Mouse (Mus musculus) kidney, postnatal 0 days (tissue): Measurements from ENCODE around the gene Tsc2. TPM values are rescaled to one million over a fixed set of nuclear protein-coding genes. Genes with fewer than 3 reads are reported as not detected.

Experiments used
- ATAC-seq: fragments of 200-750 bp; cut with Nextera tagmentation; replicated peaks from 2 replicates; pipeline ENCODE4 v1.8.0; 2017; ENCODE audit warnings: low read depth, moderate number of reproducible peaks, moderate TSS enrichment, moderate library complexity; ENCODE audit not compliant: low FRiP score
- DNase-seq: peaks from one replicate; pipeline ENCODE4 v3.0.0-alpha.2; 2016; ENCODE audit warnings: low spot score
- H3K27ac ChIP-seq: fragments of 300-500 bp; sonication (generic); 2 replicates; pipeline ENCODE4 v1.5.1; 2014; ENCODE audit warnings: mild to moderate bottlenecking
- H3K27me3 ChIP-seq: fragments of 300-500 bp; sonication (generic); 2 replicates; pipeline ENCODE4 v1.6.1; 2014; ENCODE audit warnings: low read length, mixed read lengths; ENCODE audit not compliant: insufficient read depth
- H3K36me3 ChIP-seq: fragments of 300-500 bp; sonication (generic); 2 replicates; pipeline ENCODE4 v1.6.1; 2014; ENCODE audit warnings: low read length, mixed read lengths; ENCODE audit not compliant: insufficient read depth
- H3K4me1 ChIP-seq: fragments of 300-500 bp; sonication (generic); replicated peaks from 2 replicates; pipeline ENCODE4 v1.6.1; 2014; ENCODE audit warnings: antibody characterized with exemption, low read length, mixed read lengths; ENCODE audit not compliant: insufficient read depth
- H3K4me2 ChIP-seq: fragments of 300-500 bp; sonication (generic); 2 replicates; pipeline ENCODE4 v1.6.1; 2014; ENCODE audit warnings: mild to moderate bottlenecking, low read length, moderate library complexity, mixed read lengths
- H3K4me3 ChIP-seq: fragments of 300-500 bp; sonication (generic); replicated peaks from 2 replicates; pipeline ENCODE4 v1.5.1; 2014; ENCODE audit warnings: low read depth, low read length
- H3K9ac ChIP-seq: fragments of 300-500 bp; sonication (generic); 2 replicates; pipeline ENCODE4 v1.6.1; 2014; ENCODE audit warnings: low read depth, low read length
- H3K9me3 ChIP-seq: fragments of 300-500 bp; sonication (generic); replicated peaks from 2 replicates; pipeline ENCODE4 v1.6.1; 2016; ENCODE audit warnings: low read length, inconsistent platforms, mixed read lengths
- CTCF ChIP-seq: IDR thresholded peaks from 2 replicates; pipeline ENCODE4 v1.5.1; 2016; ENCODE audit warnings: antibody characterized with exemption, low read depth, mild to moderate bottlenecking, moderate library complexity
- WGBS: fragments of 180-500 bp; shearing (Covaris S2); extraction: QIAGEN DNeasy Blood & Tissue Kit; methylation state at CpG from one replicate; pipeline ENCODE4 v1.1.7; 2014; 5-methylcytosine and 5-hydroxymethylcytosine counted together
- polyA plus RNA-seq: library from polyadenylated mRNA; unstranded; fragments of >200 nt; fragmentation: Nextera tagmentation; extraction: Ambion mirVana; gene quantifications from 2 replicates; pipeline ENCODE4 v1.2.1, GENCODE M21; 2015

Gene Tsc2
- polyA plus RNA-seq, 1 experiment from 2014 or later, result 36.4 TPM

- Histone ChIP-seq H3K9ac (0 out of 2 replicates have a peak overlapping the region, but pooled peaks have one; percentile 4), H3K4me3 (no peak overlapping the region), H3K4me2 (no peak overlapping the region), H3K27me3 (no peaks in the 10 kb centered on the region), H3K9me3 (no peaks in the 10 kb centered on the region), H3K4me1 (peaks cover 15% of the 10 kb centered on the region; the same call in 1 of the 2 replicates), H3K27ac (peak overlapping the region; percentile 80), H3K36me3 (peaks cover 16% of the 10 kb centered on the region; the same call in 1 of the 2 replicates)
- peak; percentile 89 for DNase-seq
- peak; percentile 78 for ATAC-seq
- no peak for TF ChIP-seq CTCF
- 25% methylated on average over 9 of the region's 9 CpGs for WGBS
These were observed 6.4 kb upstream of the Tsc2 start for GRCm38 (mm10) chr17:24638840-24639239.

GRCm38 (mm10) chr17:24638214-24638613 is 5.8 kb upstream of the Tsc2 start:
- WGBS, result 81% methylated on average over 4 of the region's 4 CpGs
- no peak overlapping the region for H3K4me2 ChIP-seq
- no peaks in the 10 kb centered on the region for H3K9me3 ChIP-seq
- peaks cover 16% of the 10 kb centered on the region; the same call in 1 of the 2 replicates for H3K36me3 ChIP-seq
- peak overlapping the region; percentile 80; the same call in 1 of the 2 replicates for H3K27ac ChIP-seq
- no peak overlapping the region for H3K4me3 ChIP-seq
- H3K9ac ChIP-seq, result no peak overlapping the region
- no peaks in the 10 kb centered on the region for H3K27me3 ChIP-seq
- DNase-seq (no peak), ATAC-seq (no peak)
- TF ChIP-seq CTCF, result no peak
- peaks cover 12% of the 10 kb centered on the region; the same call in 1 of the 2 replicates for H3K4me1 ChIP-seq

DNA sequence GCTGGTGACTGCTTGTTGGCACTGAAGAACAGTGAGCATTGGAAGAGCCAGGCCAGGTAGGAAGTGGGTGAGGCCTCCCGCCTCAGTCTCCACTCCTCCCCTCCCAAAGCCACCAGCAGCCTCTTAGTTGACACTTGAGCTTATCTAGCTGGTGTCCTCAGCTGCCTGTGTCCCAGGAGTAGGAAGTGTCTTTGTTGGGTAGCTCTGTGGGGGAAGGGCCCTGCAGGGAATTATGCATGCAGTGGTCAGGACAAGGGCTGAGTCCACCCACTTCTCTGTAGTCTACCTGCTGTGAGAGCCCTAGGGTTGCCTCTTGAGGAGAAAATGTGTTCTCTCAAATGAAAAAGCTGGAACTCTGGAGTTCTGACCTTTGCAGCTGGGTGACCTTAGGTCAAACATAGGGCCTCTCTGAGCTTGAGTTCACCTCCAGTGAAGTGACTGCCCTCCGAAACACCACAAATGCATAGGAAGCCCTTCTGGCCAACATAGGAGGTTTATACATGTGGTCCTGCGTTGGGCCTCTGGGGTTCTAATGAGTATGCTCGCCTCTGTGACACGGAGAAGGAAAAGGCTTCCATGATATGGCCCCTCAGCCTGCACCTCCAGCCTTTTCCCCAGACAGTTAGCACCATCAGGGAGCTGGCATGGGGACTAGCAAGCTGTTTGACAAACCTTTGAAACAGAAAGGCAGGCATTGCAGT is 4.5 kb upstream of the Tsc2 start:
- no peak overlapping the region for H3K4me2 ChIP-seq
- TF ChIP-seq CTCF, result no peak
- H3K4me3 ChIP-seq, result no peak overlapping the region
- no peak overlapping the region for H3K9ac ChIP-seq
- 74% methylated on average over 5 of the region's 5 CpGs for WGBS
- peaks cover 11% of the 10 kb centered on the region; the same call in 1 of the 2 replicates for H3K36me3 ChIP-seq
- H3K9me3 ChIP-seq, result no peaks in the 10 kb centered on the region
- DNase-seq (no peak), ATAC-seq (no peak)
- H3K4me1 ChIP-seq, result peaks cover 17% of the 10 kb centered on the region
- H3K27me3 ChIP-seq, result no peaks in the 10 kb centered on the region
- no peak overlapping the region for H3K27ac ChIP-seq

DNA sequence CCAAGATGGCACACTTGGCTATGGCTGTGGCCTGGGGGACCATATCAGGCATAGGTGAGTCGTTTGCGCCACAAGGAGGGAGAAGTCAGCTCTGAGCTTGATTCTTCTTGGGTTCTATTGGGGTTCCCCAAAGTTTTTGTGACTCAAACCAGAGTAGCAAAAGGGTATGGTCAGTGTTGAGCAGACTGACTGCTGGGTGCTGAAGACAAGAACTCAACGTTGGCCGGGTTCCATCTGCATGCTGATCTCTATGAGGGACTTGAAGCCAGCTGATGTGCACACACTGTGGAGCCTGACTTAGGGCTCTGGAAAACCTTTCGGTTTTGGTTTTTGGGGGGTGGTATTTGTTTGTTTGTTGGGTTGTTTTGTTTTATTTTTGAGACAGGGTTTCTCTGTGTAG is 3.3 kb upstream of the Tsc2 start:
- H3K27ac ChIP-seq, result no peak overlapping the region
- no peaks in the 10 kb centered on the region for H3K9me3 ChIP-seq
- no peaks in the 10 kb centered on the region for H3K27me3 ChIP-seq
- 91% methylated on average over 5 of the region's 5 CpGs for WGBS
- no peak overlapping the region for H3K9ac ChIP-seq
- DNase-seq (no peak), ATAC-seq (no peak)
- H3K4me2 ChIP-seq, result no peak overlapping the region
- peaks cover 8% of the 10 kb centered on the region; the same call in 1 of the 2 replicates for H3K36me3 ChIP-seq
- H3K4me3 ChIP-seq, result no peak overlapping the region
- H3K4me1 ChIP-seq, result peaks cover 22% of the 10 kb centered on the region
- no peak for TF ChIP-seq CTCF

DNA sequence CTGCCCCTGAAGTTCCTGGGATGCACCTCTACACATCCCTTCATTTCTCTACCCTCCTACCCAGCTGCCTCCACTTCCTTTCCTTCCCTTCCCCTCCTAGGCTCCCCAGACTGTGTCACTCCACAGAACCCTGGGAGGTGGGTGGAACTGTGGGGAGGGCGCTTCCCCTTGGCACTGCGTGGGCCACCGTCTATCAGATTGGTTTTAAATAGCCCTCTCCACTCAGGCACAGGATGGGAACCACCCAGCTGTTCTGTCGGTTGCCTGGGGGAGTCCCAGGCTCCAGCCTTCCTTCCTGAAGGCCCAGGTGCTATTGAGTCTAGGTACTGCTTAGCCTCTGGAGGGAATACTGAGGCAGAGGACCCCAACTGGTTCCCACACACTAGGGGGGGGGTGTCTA is 2.6 kb upstream of the Tsc2 start:
- Histone ChIP-seq H3K9me3 (no peaks in the 10 kb centered on the region), H3K27ac (no peak overlapping the region), H3K4me3 (no peak overlapping the region), H3K4me2 (no peak overlapping the region), H3K27me3 (no peaks in the 10 kb centered on the region), H3K36me3 (peaks cover 12% of the 10 kb centered on the region), H3K4me1 (peaks cover 21% of the 10 kb centered on the region), H3K9ac (no peak overlapping the region)
- DNase-seq (no peak), ATAC-seq (no peak)
- WGBS, result 62% methylated on average over 4 of the region's 4 CpGs
- no peak for TF ChIP-seq CTCF

GRCm38 (mm10) chr17:24633831-24634230 is 1.4 kb upstream of the Tsc2 start:
- WGBS, result 98% methylated on average over 11 of the region's 11 CpGs
- ATAC-seq (no peak), DNase-seq (no peak)
- no peak overlapping the region for H3K9ac ChIP-seq
- H3K27me3 ChIP-seq, result no peaks in the 10 kb centered on the region
- no peak for TF ChIP-seq CTCF
- H3K4me2 ChIP-seq, result no peak overlapping the region
- H3K4me1 ChIP-seq, result peaks cover 12% of the 10 kb centered on the region
- no peaks in the 10 kb centered on the region for H3K9me3 ChIP-seq
- no peak overlapping the region for H3K4me3 ChIP-seq
- H3K36me3 ChIP-seq, result peaks cover 18% of the 10 kb centered on the region
- peak overlapping the region; percentile 94 for H3K27ac ChIP-seq
